Mouse (Mus musculus) liver, adult 2 months (tissue): ENCODE measurements around the gene 1700029I15Rik. TPM values are rescaled to one million over a fixed set of nuclear protein-coding genes. Genes with fewer than 3 reads are reported as not detected.

Experiments
- DNase-seq: peaks from one replicate; pipeline ENCODE4 v3.0.0-alpha.2; 2011; ENCODE audit warnings: low read depth, low spot score; ENCODE audit errors: extremely low read depth
- H3K27ac ChIP-seq: fragments of 200-500 bp; replicated peaks from 2 replicates; pipeline ENCODE4 v1.5.1; 2012; ENCODE audit warnings: low read depth, mild to moderate bottlenecking, control low read depth, inconsistent platforms, low read length; ENCODE audit not compliant: insufficient read depth
- H3K27me3 ChIP-seq: fragments of 200-500 bp; 2 replicates; pipeline ENCODE4 v1.6.1; 2012; ENCODE audit warnings: mild to moderate bottlenecking, moderate library complexity, low read length, inconsistent platforms; ENCODE audit not compliant: control insufficient read depth, insufficient read depth
- H3K36me3 ChIP-seq: fragments of 200-500 bp; 2 replicates; pipeline ENCODE4 v1.6.1; 2012; ENCODE audit warnings: low read length, inconsistent platforms; ENCODE audit not compliant: control insufficient read depth, insufficient read depth
- H3K4me1 ChIP-seq: fragments of 200-500 bp; 2 replicates; pipeline ENCODE4 v1.6.1; 2011; ENCODE audit warnings: low read length; ENCODE audit not compliant: control insufficient read depth, insufficient read depth
- H3K4me3 ChIP-seq: fragments of 200-500 bp; 2 replicates; pipeline ENCODE4 v1.5.1; 2011; ENCODE audit warnings: low read depth, mild to moderate bottlenecking, control low read depth, low read length, moderate library complexity; ENCODE audit not compliant: insufficient read depth
- H3K79me2 ChIP-seq: fragments of 200-500 bp; 2 replicates; pipeline ENCODE4 v1.6.1; 2012; ENCODE audit warnings: inconsistent platforms, mild to moderate bottlenecking, low read length, moderate library complexity; ENCODE audit not compliant: control insufficient read depth, insufficient read depth
- H3K9ac ChIP-seq: fragments of 200-500 bp; 2 replicates; pipeline ENCODE4 v1.6.1; 2012; ENCODE audit warnings: low read depth, mild to moderate bottlenecking, control low read depth, inconsistent platforms, low read length
- CTCF ChIP-seq: fragments of 200-500 bp; IDR thresholded peaks from 2 replicates; pipeline ENCODE4 v1.5.1; 2011; ENCODE audit warnings: low read depth, low read length, control low read depth
- POLR2A ChIP-seq: fragments of 200-500 bp; IDR thresholded peaks from 2 replicates; pipeline ENCODE4 v1.6.1; 2011; ENCODE audit warnings: low read length, control low read depth; ENCODE audit not compliant: insufficient read depth; ENCODE audit errors: extremely low read depth
- WGBS: fragments of 180-500 bp; shearing (Covaris S2); methylation state at CpG from one replicate; pipeline ENCODE4 v1.1.7; 2018; 5-methylcytosine and 5-hydroxymethylcytosine counted together
- polyA plus RNA-seq: library from polyadenylated mRNA; depleted of rRNA; stranded (reverse); fragments of >200 nt; gene quantifications from 2 replicates; pipeline ENCODE4 v1.2.3, GENCODE M21; 2012
- total RNA-seq: library from RNA; depleted of rRNA; stranded (reverse); fragments of >200 nt; gene quantifications from 2 replicates; pipeline ENCODE4 v1.2.3, GENCODE M21; 2014

1700029I15Rik gene
- total and polyA plus RNA-seq, 2 experiments, result 1.3 to 3.3 TPM

- no peak for DNase-seq
- Histone ChIP-seq H3K4me3 (peak overlapping the region; percentile 13; the same call in 1 of the 2 replicates), H3K36me3 (peaks cover 3% of the 10 kb centered on the region; the same call in 1 of the 2 replicates), H3K27me3 (peaks cover 2% of the 10 kb centered on the region; the same call in 1 of the 2 replicates), H3K27ac (no peak overlapping the region), H3K79me2 (no peaks in the 10 kb centered on the region), H3K4me1 (peaks cover 3% of the 10 kb centered on the region; the same call in 1 of the 2 replicates), H3K9ac (no peak overlapping the region; the same call in 1 of the 2 replicates)
- WGBS, result 11% methylated on average over 22 of the region's 22 CpGs
- TF ChIP-seq POLR2A (no peak), CTCF (no peak)
Observed at GRCm38 (mm10) chr2:92400682-92401081, 18.3 kb downstream of the 1700029I15Rik start.

- Histone ChIP-seq H3K79me2 (no peaks in the 10 kb centered on the region), H3K4me1 (peaks cover 3% of the 10 kb centered on the region; the same call in 1 of the 2 replicates), H3K9ac (no peak within 1 kb of the TSS; the same call in 1 of the 2 replicates), H3K36me3 (peaks cover 3% of the 10 kb centered on the region; the same call in 1 of the 2 replicates), H3K27me3 (peaks cover 2% of the 10 kb centered on the region; the same call in 1 of the 2 replicates), H3K4me3 (peak within 1 kb of the TSS; percentile 13; the same call in 1 of the 2 replicates), H3K27ac (no peak within 1 kb of the TSS)
- 5% methylated on average over 45 of the region's 59 CpGs for WGBS
- TF ChIP-seq POLR2A, result no peak
- no peak for TF ChIP-seq CTCF
- no peak for DNase-seq
Observed at GRCm38 (mm10) chr2:92401091-92401561, 18.8 kb downstream of the 1700029I15Rik start, which contains the start of gene Mapk8ip1. Gene Mapk8ip1, minus strand, starts transcription at chr2:92401263.

GRCm38 (mm10) chr2:92402591-92403326, 20.4 kb downstream of the 1700029I15Rik start:
- 72% methylated on average over 4 of the region's 4 CpGs for WGBS
- Histone ChIP-seq H3K79me2 (no peaks in the 10 kb centered on the region), H3K27ac (no peak overlapping the region), H3K4me1 (peaks cover 3% of the 10 kb centered on the region; the same call in 1 of the 2 replicates), H3K27me3 (peaks cover 2% of the 10 kb centered on the region; the same call in 1 of the 2 replicates), H3K4me3 (no peak overlapping the region), H3K36me3 (peaks cover 9% of the 10 kb centered on the region), H3K9ac (no peak overlapping the region)
- TF ChIP-seq CTCF (no peak), POLR2A (no peak)
- peak; percentile 48 for DNase-seq

- Histone ChIP-seq H3K36me3 (peaks cover 14% of the 10 kb centered on the region), H3K27ac (no peak overlapping the region), H3K9ac (no peak overlapping the region), H3K79me2 (no peaks in the 10 kb centered on the region), H3K4me3 (no peak overlapping the region), H3K27me3 (peaks cover 2% of the 10 kb centered on the region; the same call in 1 of the 2 replicates), H3K4me1 (peaks cover 3% of the 10 kb centered on the region; the same call in 1 of the 2 replicates)
- WGBS, result 95% methylated on average over 5 of the region's 5 CpGs
- no peak for DNase-seq
- TF ChIP-seq CTCF (no peak), POLR2A (no peak)
Observed at GRCm38 (mm10) chr2:92403776-92404319, 21.5 kb downstream of the 1700029I15Rik start.

GRCm38 (mm10) chr2:92404737-92405136, 22.4 kb downstream of the 1700029I15Rik start:
- TF ChIP-seq CTCF (no peak), POLR2A (no peak)
- peaks cover 2% of the 10 kb centered on the region; the same call in 1 of the 2 replicates for H3K27me3 ChIP-seq
- H3K36me3 ChIP-seq, result peaks cover 21% of the 10 kb centered on the region
- DNase-seq, result no peak
- H3K4me1 ChIP-seq, result peaks cover 3% of the 10 kb centered on the region; the same call in 1 of the 2 replicates
- no peaks in the 10 kb centered on the region for H3K79me2 ChIP-seq
- WGBS, result 92% methylated on average over 6 of the region's 6 CpGs
- H3K4me3 ChIP-seq, result no peak overlapping the region
- no peak overlapping the region for H3K27ac ChIP-seq
- H3K9ac ChIP-seq, result no peak overlapping the region
